Mouse (Mus musculus): ENCODE measurements around the gene Lrp10.

The Lrp10 gene

GRCm38 (mm10) chr14:54463959-54464292 lies at the start of gene Lrp10:
Lrp10 (plus strand) TSS chr14:54464137.
- peak; percentile 60 to 82 for DNase-seq (ENCODE audit: low read depth in 1 of 2, low spot score in 2 of 2)

DNA sequence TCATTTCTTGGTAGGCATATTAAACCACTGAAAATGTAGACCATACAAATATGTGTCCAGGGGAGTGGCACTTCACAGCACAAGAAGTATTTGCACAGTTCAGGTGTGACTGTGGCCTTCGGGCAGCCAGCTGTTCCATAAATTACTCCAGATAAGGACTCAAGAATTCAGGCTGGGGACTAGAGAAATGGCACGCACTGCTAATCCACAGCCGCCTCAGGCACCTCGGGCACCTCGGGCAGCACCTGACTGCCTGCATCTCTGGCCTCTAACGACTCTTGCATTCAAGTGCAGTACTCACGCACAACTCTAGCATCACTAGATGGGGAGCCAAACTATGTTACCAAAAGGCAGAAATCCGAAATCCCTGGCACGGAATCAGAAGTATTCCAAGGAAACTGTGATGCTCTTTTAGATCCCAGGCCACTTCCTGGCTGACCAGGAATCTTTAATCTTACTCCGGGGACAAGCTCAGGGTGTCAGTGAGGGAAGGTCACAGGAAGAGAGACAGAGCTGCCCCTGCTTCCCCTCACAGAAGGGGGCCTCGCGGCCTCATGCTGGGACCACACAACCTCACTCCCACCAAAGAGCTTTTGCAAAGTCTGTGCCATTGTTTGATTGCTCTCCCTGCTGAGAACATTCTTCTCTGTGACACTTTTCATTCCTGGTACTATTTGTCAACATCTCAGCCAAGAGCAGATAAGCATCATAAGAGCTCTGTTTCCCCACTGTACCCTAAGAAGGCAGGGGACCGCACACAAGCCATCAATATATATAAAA lies 48.5 kb upstream of the Lrp10 start:
- DNase-seq (ENCODE audit: low read depth in 1 of 2, low spot score in 2 of 2): no peak

- no peak for DNase-seq (ENCODE audit: low read depth in 1 of 2, low spot score in 2 of 2)
Observed at GRCm38 (mm10) chr14:54416229-54416775, 47.6 kb upstream of the Lrp10 start.

DNA sequence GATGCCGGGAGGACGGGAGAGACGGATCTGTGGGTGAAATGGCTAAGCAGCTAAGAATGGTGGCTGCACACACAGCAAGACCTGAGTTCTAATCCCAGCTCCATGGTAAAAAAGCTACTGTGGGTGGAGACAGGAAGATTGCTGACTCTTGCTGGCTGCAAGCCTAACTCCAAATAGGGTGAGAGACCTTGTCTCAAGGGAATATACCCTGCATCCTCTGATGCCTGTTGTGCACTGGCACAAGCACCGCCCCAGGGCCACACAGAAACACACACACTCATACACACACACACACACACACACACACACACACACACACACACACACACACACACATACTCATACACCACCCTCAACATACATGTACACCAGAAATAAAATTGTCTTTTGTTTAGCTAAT lies 47.1 kb upstream of the Lrp10 start:
- DNase-seq (ENCODE audit: low read depth in 1 of 2, low spot score in 2 of 2): no peak

DNA sequence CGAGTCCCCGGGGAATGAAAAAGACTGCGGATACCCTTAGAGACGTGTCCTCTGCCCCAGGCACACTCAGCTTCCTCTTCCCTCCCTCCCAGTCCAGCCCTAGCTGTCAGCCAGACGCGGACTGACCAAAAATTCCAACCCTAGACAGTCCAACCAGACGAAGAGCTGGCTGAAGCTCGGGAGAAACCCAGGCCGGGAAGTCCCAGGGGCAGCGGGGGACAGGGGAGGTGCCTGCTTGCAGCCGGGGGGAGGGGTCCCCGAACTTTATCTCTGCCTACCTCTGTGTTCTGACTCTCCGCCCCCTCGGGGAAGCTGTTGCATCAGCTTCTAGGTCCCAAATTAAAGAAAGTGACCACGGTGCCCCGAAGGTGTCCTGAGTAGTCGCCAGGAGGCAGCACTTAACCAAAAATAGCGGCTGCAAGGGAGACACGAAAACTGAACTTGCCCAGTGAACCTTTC lies 46.3 kb upstream of the Lrp10 start, which contains the start of gene Slc7a7:
Gene Slc7a7, minus strand, starts transcription at position 158 of the 459 bp plus-strand sequence.
- DNase-seq (ENCODE audit: low read depth in 1 of 2, low spot score in 2 of 2): no peak

DNA sequence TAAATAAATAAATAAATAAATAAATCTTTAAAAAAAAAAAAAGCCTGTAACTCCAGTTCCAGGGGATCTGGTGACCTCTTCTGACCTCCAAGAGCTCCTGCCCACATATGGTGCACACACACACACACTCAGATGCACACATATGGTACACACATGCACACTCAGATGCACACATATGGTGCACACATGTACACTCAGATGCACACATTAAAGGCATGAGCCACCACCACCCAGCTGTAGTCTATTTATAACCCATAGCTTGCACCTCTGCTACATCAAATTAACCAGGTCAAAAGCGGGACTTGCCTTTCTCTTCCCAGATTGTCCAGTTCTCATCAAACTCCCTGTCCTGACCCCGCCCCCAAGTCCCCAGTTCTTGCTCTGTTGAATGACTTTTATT lies 42.9 kb upstream of the Lrp10 start:
- DNase-seq (ENCODE audit: low read depth in 1 of 2, low spot score in 2 of 2): no peak

GRCm38 (mm10) chr14:54423406-54423805 lies 40.5 kb upstream of the Lrp10 start:
- DNase-seq (ENCODE audit: low read depth in 1 of 2, low spot score in 2 of 2): no peak

DNA sequence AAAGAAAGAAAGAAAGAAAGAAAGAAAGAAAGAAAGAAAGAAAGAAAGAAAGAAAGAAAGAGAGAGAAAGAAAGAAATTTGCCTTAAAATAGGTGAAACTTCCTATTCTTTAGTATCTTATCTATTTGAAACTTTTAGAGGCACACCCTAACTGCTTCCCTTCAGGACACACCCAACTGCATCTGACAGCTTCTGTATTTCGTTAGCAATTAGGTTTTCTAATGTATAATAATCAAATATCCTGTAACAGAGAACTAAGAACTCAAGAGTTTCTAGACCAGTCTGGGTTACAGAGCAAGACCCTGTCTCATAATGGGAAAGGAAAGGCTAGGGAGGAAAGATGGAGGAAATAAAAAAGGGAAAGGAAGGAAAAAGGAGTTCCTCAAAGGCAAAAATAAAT lies 39.3 kb upstream of the Lrp10 start:
- DNase-seq (ENCODE audit: low read depth in 1 of 2, low spot score in 2 of 2): no peak

- no peak for DNase-seq (ENCODE audit: low read depth in 1 of 2, low spot score in 2 of 2)
Observed at GRCm38 (mm10) chr14:54425540-54425939, 38.4 kb upstream of the Lrp10 start.

- DNase-seq (ENCODE audit: low read depth in 1 of 2, low spot score in 2 of 2): no peak
Observed at GRCm38 (mm10) chr14:54426003-54426688, 37.8 kb upstream of the Lrp10 start.

GRCm38 (mm10) chr14:54426689-54427398 lies 37.1 kb upstream of the Lrp10 start, which contains the start of gene Mrpl52:
Mrpl52 (plus strand) TSS chr14:54426909.
- DNase-seq (ENCODE audit: low read depth in 1 of 2, low spot score in 2 of 2): peak in 1 of 2 experiments; percentile 75

DNA sequence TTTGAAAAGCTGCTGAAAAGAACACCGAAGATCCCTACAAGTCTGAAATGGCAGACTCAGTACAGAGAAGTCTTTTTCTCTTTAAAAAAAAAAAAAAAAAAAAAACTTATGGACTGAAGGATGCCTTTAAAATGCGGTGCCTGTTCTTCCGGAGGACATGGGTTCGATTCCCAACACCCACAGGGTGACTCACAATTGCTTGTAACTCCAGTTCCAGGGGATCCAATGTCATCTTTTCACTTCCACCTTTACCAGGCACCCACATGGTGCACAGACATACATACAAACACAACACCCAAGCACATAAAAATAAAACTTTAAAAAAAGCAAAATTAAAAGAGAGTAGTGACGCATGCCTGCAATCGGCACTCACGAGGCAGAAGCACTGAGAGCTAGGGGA lies 36.2 kb upstream of the Lrp10 start:
- DNase-seq (ENCODE audit: low read depth in 1 of 2, low spot score in 2 of 2): no peak

DNA sequence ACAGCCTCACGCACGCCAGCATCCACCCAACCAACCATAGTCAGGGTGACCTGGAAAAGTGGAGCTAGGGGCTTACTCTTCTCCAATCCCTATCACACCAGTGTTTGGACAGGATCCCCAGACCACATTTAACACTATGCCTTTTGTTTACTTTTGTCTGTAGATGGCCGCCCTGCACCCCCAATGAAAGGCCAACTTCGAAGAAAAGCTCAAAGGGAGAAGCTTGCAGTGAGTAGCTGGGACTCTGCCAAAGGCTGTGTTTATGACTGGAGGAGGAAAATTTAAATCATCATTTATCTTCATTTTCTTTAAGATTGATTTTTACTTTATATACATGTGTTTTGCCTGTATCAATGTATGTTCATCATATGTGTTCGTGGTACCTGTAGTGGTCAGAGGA lies 35.5 kb upstream of the Lrp10 start:
- no peak for DNase-seq (ENCODE audit: low read depth in 1 of 2, low spot score in 2 of 2)

DNA sequence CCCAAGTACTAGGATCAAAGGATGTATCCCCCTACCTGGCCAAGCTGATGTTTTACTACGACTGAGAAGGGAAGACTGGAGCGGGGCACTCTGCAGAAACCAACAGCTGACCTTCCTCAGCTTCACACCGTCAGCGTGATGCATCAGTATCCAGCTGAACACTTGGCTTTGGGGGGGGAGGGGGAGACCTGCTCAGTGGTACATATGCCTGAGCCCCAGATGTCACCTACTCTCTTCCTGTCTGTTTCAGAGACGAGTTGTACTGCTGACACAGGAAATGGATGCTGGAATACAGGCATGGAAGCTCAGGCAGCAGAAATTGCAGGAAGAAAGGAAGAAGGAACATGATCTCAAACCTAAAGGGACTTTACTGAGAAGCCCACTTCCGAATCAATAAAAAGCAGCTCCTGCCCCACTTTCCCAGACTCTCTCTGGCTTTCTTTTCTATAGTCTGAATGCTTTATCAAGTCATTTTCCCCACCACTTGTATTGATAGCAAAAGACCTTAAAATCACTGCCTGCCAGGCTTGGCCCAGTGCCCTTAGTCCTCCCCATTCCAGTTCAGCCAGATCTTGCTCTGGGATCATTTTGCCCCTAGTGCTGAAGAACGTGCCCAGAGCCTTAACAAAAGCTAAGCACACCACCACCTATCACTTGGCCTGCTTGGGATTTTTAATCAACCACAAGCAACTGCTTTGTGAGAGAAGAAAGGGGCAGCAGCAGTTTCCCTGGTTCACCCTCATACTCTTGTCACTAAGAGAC lies 34.4 kb upstream of the Lrp10 start:
- DNase-seq (ENCODE audit: low read depth in 1 of 2, low spot score in 2 of 2): no peak

DNA sequence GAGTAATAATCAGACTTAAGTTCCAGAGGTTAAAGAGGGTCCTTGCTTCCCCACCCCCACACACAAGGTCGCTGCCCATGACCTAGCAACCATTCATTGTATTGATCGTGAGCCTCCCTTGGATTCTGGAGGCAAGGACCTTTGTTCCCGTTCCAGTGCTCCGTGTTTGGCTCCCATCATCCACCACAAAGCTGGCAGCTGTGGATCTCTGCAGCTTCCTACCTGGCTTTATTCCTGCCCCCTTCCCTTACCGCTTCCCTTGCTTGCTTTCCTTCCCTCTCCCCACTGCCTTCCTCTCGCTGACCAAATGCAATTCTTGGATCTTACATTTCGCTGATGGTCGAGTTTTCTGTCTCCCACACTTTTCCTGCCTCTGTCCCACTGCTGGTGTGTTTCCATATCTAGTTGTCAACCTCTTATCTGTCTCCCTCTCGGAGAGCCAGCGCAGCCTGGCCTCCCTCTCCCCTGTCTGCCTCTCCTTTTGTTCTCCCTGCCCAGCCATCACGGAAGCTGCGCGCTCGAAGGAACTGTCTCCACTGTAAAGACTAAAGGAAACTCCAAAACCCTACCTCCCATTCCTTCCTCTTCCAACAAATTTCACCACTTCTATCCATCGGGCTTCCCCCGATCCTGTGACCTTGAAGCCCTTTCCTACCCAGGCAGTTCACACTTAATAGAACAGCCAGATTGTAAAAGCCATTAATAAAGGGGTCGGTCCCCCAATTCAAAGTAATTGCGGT lies 33.4 kb upstream of the Lrp10 start:
- DNase-seq (ENCODE audit: low read depth in 1 of 2, low spot score in 2 of 2): no peak

DNA sequence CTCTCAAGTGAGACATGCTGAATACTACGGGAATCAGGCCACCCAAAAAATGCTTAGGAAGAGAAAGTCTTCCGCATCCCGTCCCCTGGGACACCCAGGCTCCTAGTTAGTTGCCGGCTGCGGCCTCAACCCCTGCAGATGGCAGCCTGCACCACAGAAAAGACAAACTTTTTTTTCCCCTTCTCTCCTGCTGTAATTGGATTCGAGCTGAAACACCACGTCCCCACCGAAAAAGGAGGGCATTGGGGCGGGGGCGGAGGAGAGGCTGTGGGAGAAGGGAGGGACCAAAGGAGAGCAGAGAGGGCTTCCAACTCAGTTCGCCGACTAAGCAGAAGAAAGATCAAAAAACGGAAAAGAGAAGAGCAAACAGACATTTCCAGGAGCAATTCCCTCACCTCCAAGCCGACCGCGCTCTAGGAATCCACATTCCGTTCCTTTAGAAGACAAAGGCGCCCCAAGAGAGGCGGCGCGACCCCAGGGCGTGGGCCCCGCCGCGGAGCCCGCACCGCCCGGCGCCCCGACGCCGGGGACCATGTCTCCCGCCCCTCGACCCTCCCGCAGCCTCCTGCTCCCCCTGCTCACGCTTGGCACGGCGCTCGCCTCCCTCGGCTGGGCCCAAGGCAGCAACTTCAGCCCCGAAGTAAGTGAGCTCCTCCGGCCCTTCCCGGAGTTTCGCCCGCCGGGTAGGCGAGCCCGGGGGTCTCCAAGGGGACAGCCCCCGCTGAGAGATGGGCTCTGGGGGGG lies 32.4 kb upstream of the Lrp10 start, which contains the start of gene Mmp14:
Gene Mmp14, plus strand, starts transcription at position 279 of the 744 bp plus-strand sequence.
- DNase-seq (ENCODE audit: low read depth in 1 of 2, low spot score in 2 of 2): no peak

GRCm38 (mm10) chr14:54432078-54432836 lies 31.7 kb upstream of the Lrp10 start:
- DNase-seq (ENCODE audit: low read depth in 1 of 2, low spot score in 2 of 2): no peak

All from monocyte, adult 2 months (primary cell).